Mouse (Mus musculus): ENCODE measurements around the gene Mtmr3. TPM values are rescaled to one million over a fixed set of nuclear protein-coding genes. Genes with fewer than 3 reads are reported as not detected.

The Mtmr3 gene
- total RNA-seq (2014; rRNA removed) (82.6 and 89.2 TPM in 2 replicates), polyA plus RNA-seq (2015; fragmentation: Nextera tagmentation; extraction: Ambion mirVana) (23.7 and 25.8 TPM in 2 replicates)

- ATAC-seq, result peak; percentile 96
- peak; percentile 98 for DNase-seq (ENCODE audit: low spot score)
- TF ChIP-seq CTCF (IDR thresholded peaks at IDR 0.05; ENCODE audit: low read depth), result no peak
- H3K36me3 ChIP-seq (ENCODE audit: insufficient read depth, low read length), result no peaks in the 10 kb centered on the region
- no peaks in the 10 kb centered on the region for H3K27me3 ChIP-seq (ENCODE audit: insufficient read depth, low read length)
- H3K4me3 ChIP-seq (ENCODE audit: low read length), result peak within 1 kb of the TSS; percentile 94
- peaks cover 8% of the 10 kb centered on the region for H3K4me1 ChIP-seq (ENCODE audit: insufficient read depth, low read length)
- peak within 1 kb of the TSS; percentile 92 for H3K9ac ChIP-seq (replicated peaks; ENCODE audit: low read length)
- peak within 1 kb of the TSS; percentile 90 for H3K27ac ChIP-seq
- WGBS, result 5% methylated on average over 53 of the region's 53 CpGs
- peak within 1 kb of the TSS; percentile 58 for H3K4me2 ChIP-seq (ENCODE audit: low read depth, low read length)
- no peaks in the 10 kb centered on the region for H3K9me3 ChIP-seq (ENCODE audit: low read length)
These were observed at the start of gene Mtmr3 for GRCm38 (mm10) chr11:4594608-4595500. Gene Mtmr3, minus strand, starts transcription at chr11:4594863.

DNA sequence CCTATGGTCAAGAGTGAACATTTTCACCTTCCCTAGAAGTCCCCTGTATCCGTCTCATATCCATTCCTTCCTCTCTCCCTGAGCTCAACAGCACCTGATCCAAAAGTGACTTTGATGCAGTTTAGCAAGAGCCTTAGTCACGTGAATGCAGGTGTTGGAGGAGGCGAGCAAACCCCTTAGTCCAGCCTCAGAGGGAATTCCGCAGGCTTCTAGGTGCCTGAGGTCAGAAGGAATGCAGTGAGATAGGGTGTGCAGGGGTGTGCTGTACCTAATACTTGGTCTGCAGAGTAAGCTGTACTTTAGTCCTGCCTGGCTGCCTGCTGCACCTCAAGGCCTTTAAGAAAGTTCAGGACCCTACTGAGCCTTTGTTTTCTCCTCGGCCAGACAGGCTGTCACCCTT, 49.1 kb upstream of the Mtmr3 start:
- DNase-seq (ENCODE audit: low spot score) (no peak), ATAC-seq (no peak)
- no peak overlapping the region for H3K4me2 ChIP-seq (ENCODE audit: low read depth, low read length)
- H3K9ac ChIP-seq (replicated peaks; ENCODE audit: low read length), result no peak overlapping the region
- 60% methylated on average over 5 of the region's 5 CpGs for WGBS
- H3K27ac ChIP-seq, result no peak overlapping the region
- no peaks in the 10 kb centered on the region for H3K27me3 ChIP-seq (ENCODE audit: insufficient read depth, low read length)
- peaks cover 17% of the 10 kb centered on the region; the same call in 1 of the 2 replicates for H3K36me3 ChIP-seq (ENCODE audit: insufficient read depth, low read length)
- H3K4me3 ChIP-seq (ENCODE audit: low read length), result no peak overlapping the region
- H3K9me3 ChIP-seq (ENCODE audit: low read length), result no peaks in the 10 kb centered on the region
- no peak for TF ChIP-seq CTCF (IDR thresholded peaks at IDR 0.05; ENCODE audit: low read depth)
- no peaks in the 10 kb centered on the region for H3K4me1 ChIP-seq (ENCODE audit: insufficient read depth, low read length)

GRCm38 (mm10) chr11:4641185-4641584, 46.5 kb upstream of the Mtmr3 start:
- H3K9ac ChIP-seq (replicated peaks; ENCODE audit: low read length), result no peak overlapping the region
- no peak overlapping the region for H3K4me2 ChIP-seq (ENCODE audit: low read depth, low read length)
- DNase-seq (ENCODE audit: low spot score) (no peak), ATAC-seq (no peak)
- TF ChIP-seq CTCF (IDR thresholded peaks at IDR 0.05; ENCODE audit: low read depth), result no peak
- no peaks in the 10 kb centered on the region for H3K27me3 ChIP-seq (ENCODE audit: insufficient read depth, low read length)
- H3K27ac ChIP-seq, result no peak overlapping the region
- no peaks in the 10 kb centered on the region for H3K4me1 ChIP-seq (ENCODE audit: insufficient read depth, low read length)
- no peaks in the 10 kb centered on the region; the same call in 1 of the 2 replicates for H3K36me3 ChIP-seq (ENCODE audit: insufficient read depth, low read length)
- H3K9me3 ChIP-seq (ENCODE audit: low read length), result no peaks in the 10 kb centered on the region
- no peak overlapping the region for H3K4me3 ChIP-seq (ENCODE audit: low read length)

DNA sequence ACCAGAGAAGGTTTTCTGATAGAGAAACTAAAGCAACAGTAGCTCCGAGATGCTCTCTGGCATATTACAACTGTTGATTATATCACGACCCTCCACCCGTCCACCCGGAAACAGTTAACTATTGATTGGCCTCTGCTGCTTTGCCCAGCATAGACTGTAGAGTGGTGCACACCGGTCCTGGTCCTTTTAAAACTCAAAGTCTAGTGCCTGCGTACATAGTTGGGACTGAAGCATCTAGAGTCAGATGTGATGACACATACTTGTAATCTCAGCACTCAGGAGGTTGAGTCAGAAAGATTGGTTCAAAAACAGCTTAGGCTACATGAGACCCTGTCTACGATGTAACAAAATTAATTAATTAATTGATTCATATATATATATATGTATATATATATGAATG, 43.6 kb upstream of the Mtmr3 start:
- TF ChIP-seq CTCF (IDR thresholded peaks at IDR 0.05; ENCODE audit: low read depth), result no peak
- H3K9me3 ChIP-seq (ENCODE audit: low read length), result no peaks in the 10 kb centered on the region
- WGBS, result 26% methylated on average over 7 of the region's 7 CpGs
- peak overlapping the region; percentile 68 for H3K4me3 ChIP-seq (ENCODE audit: low read length)
- peak overlapping the region; percentile 71 for H3K9ac ChIP-seq (replicated peaks; ENCODE audit: low read length)
- no peaks in the 10 kb centered on the region for H3K27me3 ChIP-seq (ENCODE audit: insufficient read depth, low read length)
- DNase-seq (ENCODE audit: low spot score), result no peak
- H3K4me1 ChIP-seq (ENCODE audit: insufficient read depth, low read length), result no peaks in the 10 kb centered on the region
- ATAC-seq, result 0 out of 2 replicates have a peak, but pooled peaks have one; percentile 47
- no peaks in the 10 kb centered on the region; the same call in 1 of the 2 replicates for H3K36me3 ChIP-seq (ENCODE audit: insufficient read depth, low read length)
- H3K27ac ChIP-seq, result peak overlapping the region; percentile 71; the same call in 1 of the 2 replicates
- peak overlapping the region; percentile 69 for H3K4me2 ChIP-seq (ENCODE audit: low read depth, low read length)

- TF ChIP-seq CTCF (IDR thresholded peaks at IDR 0.05; ENCODE audit: low read depth), result peak; percentile 22; the same call in 1 of the 2 replicates
- ATAC-seq, result peak; percentile 95
- no peaks in the 10 kb centered on the region for H3K9me3 ChIP-seq (ENCODE audit: low read length)
- no peaks in the 10 kb centered on the region for H3K27me3 ChIP-seq (ENCODE audit: insufficient read depth, low read length)
- no peaks in the 10 kb centered on the region for H3K4me1 ChIP-seq (ENCODE audit: insufficient read depth, low read length)
- under 1% methylated on average over 35 of the region's 35 CpGs for WGBS
- H3K4me3 ChIP-seq (ENCODE audit: low read length), result peak within 1 kb of the TSS; percentile 68
- H3K36me3 ChIP-seq (ENCODE audit: insufficient read depth, low read length), result no peaks in the 10 kb centered on the region; the same call in 1 of the 2 replicates
- H3K4me2 ChIP-seq (ENCODE audit: low read depth, low read length), result peak within 1 kb of the TSS; percentile 69
- DNase-seq (ENCODE audit: low spot score), result peak; percentile 91
- H3K9ac ChIP-seq (replicated peaks; ENCODE audit: low read length), result peak within 1 kb of the TSS; percentile 71
- peak within 1 kb of the TSS; percentile 71 for H3K27ac ChIP-seq
These were observed 43.0 kb upstream of the Mtmr3 start, which contains the start of gene Ascc2 for GRCm38 (mm10) chr11:4637534-4638234. Gene Ascc2, plus strand, starts transcription at chr11:4637747.

DNA sequence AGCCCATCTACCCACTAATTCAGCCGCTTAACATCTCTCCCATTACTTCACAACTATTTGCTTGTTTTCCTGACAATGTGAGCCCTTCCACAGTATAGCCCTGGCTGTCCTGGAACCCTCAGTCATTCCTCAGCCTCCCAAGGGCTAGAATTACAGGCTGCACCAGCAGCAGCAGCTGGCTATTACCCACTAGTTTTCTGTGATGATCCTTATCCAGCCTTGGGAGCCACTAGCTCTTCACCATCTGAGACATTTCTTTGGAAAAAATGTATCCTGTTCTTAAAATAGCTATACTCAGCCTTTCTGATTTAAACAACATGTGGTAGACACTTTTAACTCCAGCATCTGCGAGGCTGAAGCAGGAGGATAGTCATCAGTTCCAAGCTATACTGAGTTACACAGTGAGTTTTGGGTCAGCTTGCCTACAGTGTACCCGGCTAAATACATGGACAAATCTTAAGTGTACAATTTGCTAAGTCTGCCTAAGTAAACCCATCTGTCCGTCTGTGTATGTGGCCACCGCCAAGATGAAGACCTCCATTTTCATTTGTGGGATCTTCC, 42.2 kb upstream of the Mtmr3 start:
- WGBS, result 65% methylated on average over 5 of the region's 5 CpGs

More for the DNA sequence above, 42.2 kb upstream of the Mtmr3 start:
- Histone ChIP-seq H3K9ac (replicated peaks; ENCODE audit: low read length) (no peak overlapping the region), H3K4me2 (ENCODE audit: low read depth, low read length) (peak overlapping the region; percentile 69), H3K4me3 (ENCODE audit: low read length) (peak overlapping the region; percentile 68), H3K27me3 (ENCODE audit: insufficient read depth, low read length) (no peaks in the 10 kb centered on the region), H3K27ac (peak overlapping the region; percentile 71; the same call in 1 of the 2 replicates), H3K36me3 (ENCODE audit: insufficient read depth, low read length) (no peaks in the 10 kb centered on the region; the same call in 1 of the 2 replicates), H3K9me3 (ENCODE audit: low read length) (no peaks in the 10 kb centered on the region), H3K4me1 (ENCODE audit: insufficient read depth, low read length) (no peaks in the 10 kb centered on the region)
- TF ChIP-seq CTCF (IDR thresholded peaks at IDR 0.05; ENCODE audit: low read depth), result no peak
- DNase-seq (ENCODE audit: low spot score), result no peak
- ATAC-seq, result no peak
